Mouse (Mus musculus): ENCODE data around the gene Emx1. TPM values are rescaled to one million over a fixed set of nuclear protein-coding genes. Genes with fewer than 3 reads are reported as not detected.

Gene Emx1
- polyA plus RNA-seq, 1 experiment = 0.10 TPM

- Histone ChIP-seq H3K4me3 (ENCODE audit: control insufficient read depth, low read depth, low read length) (no peak overlapping the region), H3K36me3 (ENCODE audit: control insufficient read depth, insufficient read depth, low read length) (no peaks in the 10 kb centered on the region), H3K4me1 (ENCODE audit: control insufficient read depth, insufficient read depth, low read length) (no peaks in the 10 kb centered on the region), H3K27me3 (ENCODE audit: control insufficient read depth, insufficient read depth, low read length) (no peaks in the 10 kb centered on the region), H3K27ac (ENCODE audit: control insufficient read depth, insufficient read depth, low read depth, low read length) (no peak overlapping the region)
- TF ChIP-seq CTCF (IDR thresholded peaks at IDR 0.05; ENCODE audit: control insufficient read depth, insufficient read depth, insufficient replicate concordance, low read depth, low read length) (no peak), POLR2A (IDR thresholded peaks at IDR 0.05; ENCODE audit: control insufficient read depth, low read depth, low read length) (no peak)
Observed at GRCm38 (mm10) chr6:85209226-85209967, 22.2 kb downstream of the Emx1 start.

GRCm38 (mm10) chr6:85210686-85211085, 23.4 kb downstream of the Emx1 start:
- H3K4me3 ChIP-seq (ENCODE audit: control insufficient read depth, low read depth, low read length) = no peak overlapping the region
- TF ChIP-seq CTCF (IDR thresholded peaks at IDR 0.05; ENCODE audit: control insufficient read depth, insufficient read depth, insufficient replicate concordance, low read depth, low read length) = no peak
- no peak for TF ChIP-seq POLR2A (IDR thresholded peaks at IDR 0.05; ENCODE audit: control insufficient read depth, low read depth, low read length)
- H3K4me1 ChIP-seq (ENCODE audit: control insufficient read depth, insufficient read depth, low read length) = no peaks in the 10 kb centered on the region
- no peak overlapping the region for H3K27ac ChIP-seq (ENCODE audit: control insufficient read depth, insufficient read depth, low read depth, low read length)
- H3K36me3 ChIP-seq (ENCODE audit: control insufficient read depth, insufficient read depth, low read length) = no peaks in the 10 kb centered on the region
- H3K27me3 ChIP-seq (ENCODE audit: control insufficient read depth, insufficient read depth, low read length) = no peaks in the 10 kb centered on the region

- Histone ChIP-seq H3K27me3 (ENCODE audit: control insufficient read depth, insufficient read depth, low read length) (no peaks in the 10 kb centered on the region), H3K36me3 (ENCODE audit: control insufficient read depth, insufficient read depth, low read length) (no peaks in the 10 kb centered on the region), H3K4me1 (ENCODE audit: control insufficient read depth, insufficient read depth, low read length) (no peaks in the 10 kb centered on the region), H3K4me3 (ENCODE audit: control insufficient read depth, low read depth, low read length) (no peak overlapping the region), H3K27ac (ENCODE audit: control insufficient read depth, insufficient read depth, low read depth, low read length) (no peak overlapping the region)
- TF ChIP-seq CTCF (IDR thresholded peaks at IDR 0.05; ENCODE audit: control insufficient read depth, insufficient read depth, insufficient replicate concordance, low read depth, low read length) (no peak), POLR2A (IDR thresholded peaks at IDR 0.05; ENCODE audit: control insufficient read depth, low read depth, low read length) (no peak)
Observed at GRCm38 (mm10) chr6:85218251-85218650, 31.0 kb downstream of the Emx1 start.

GRCm38 (mm10) chr6:85218684-85219445, 31.6 kb downstream of the Emx1 start:
- H3K27me3 ChIP-seq (ENCODE audit: control insufficient read depth, insufficient read depth, low read length) = no peaks in the 10 kb centered on the region
- no peak overlapping the region for H3K4me3 ChIP-seq (ENCODE audit: control insufficient read depth, low read depth, low read length)
- H3K27ac ChIP-seq (ENCODE audit: control insufficient read depth, insufficient read depth, low read depth, low read length) = no peak overlapping the region
- no peak for TF ChIP-seq POLR2A (IDR thresholded peaks at IDR 0.05; ENCODE audit: control insufficient read depth, low read depth, low read length)
- TF ChIP-seq CTCF (IDR thresholded peaks at IDR 0.05; ENCODE audit: control insufficient read depth, insufficient read depth, insufficient replicate concordance, low read depth, low read length) = no peak
- no peaks in the 10 kb centered on the region for H3K36me3 ChIP-seq (ENCODE audit: control insufficient read depth, insufficient read depth, low read length)
- no peaks in the 10 kb centered on the region for H3K4me1 ChIP-seq (ENCODE audit: control insufficient read depth, insufficient read depth, low read length)

GRCm38 (mm10) chr6:85219706-85220105, 32.5 kb downstream of the Emx1 start:
- no peaks in the 10 kb centered on the region for H3K4me1 ChIP-seq (ENCODE audit: control insufficient read depth, insufficient read depth, low read length)
- H3K4me3 ChIP-seq (ENCODE audit: control insufficient read depth, low read depth, low read length) = no peak overlapping the region
- TF ChIP-seq CTCF (IDR thresholded peaks at IDR 0.05; ENCODE audit: control insufficient read depth, insufficient read depth, insufficient replicate concordance, low read depth, low read length) (no peak), POLR2A (IDR thresholded peaks at IDR 0.05; ENCODE audit: control insufficient read depth, low read depth, low read length) (no peak)
- H3K27me3 ChIP-seq (ENCODE audit: control insufficient read depth, insufficient read depth, low read length) = no peaks in the 10 kb centered on the region
- H3K36me3 ChIP-seq (ENCODE audit: control insufficient read depth, insufficient read depth, low read length) = no peaks in the 10 kb centered on the region
- no peak overlapping the region for H3K27ac ChIP-seq (ENCODE audit: control insufficient read depth, insufficient read depth, low read depth, low read length)

GRCm38 (mm10) chr6:85220917-85221316, 33.7 kb downstream of the Emx1 start:
- no peak overlapping the region for H3K4me3 ChIP-seq (ENCODE audit: control insufficient read depth, low read depth, low read length)
- H3K36me3 ChIP-seq (ENCODE audit: control insufficient read depth, insufficient read depth, low read length) = no peaks in the 10 kb centered on the region
- no peaks in the 10 kb centered on the region for H3K27me3 ChIP-seq (ENCODE audit: control insufficient read depth, insufficient read depth, low read length)
- TF ChIP-seq POLR2A (IDR thresholded peaks at IDR 0.05; ENCODE audit: control insufficient read depth, low read depth, low read length) (no peak), CTCF (IDR thresholded peaks at IDR 0.05; ENCODE audit: control insufficient read depth, insufficient read depth, insufficient replicate concordance, low read depth, low read length) (no peak)
- H3K27ac ChIP-seq (ENCODE audit: control insufficient read depth, insufficient read depth, low read depth, low read length) = no peak overlapping the region
- H3K4me1 ChIP-seq (ENCODE audit: control insufficient read depth, insufficient read depth, low read length) = no peaks in the 10 kb centered on the region

GRCm38 (mm10) chr6:85222551-85222950, 35.3 kb downstream of the Emx1 start:
- Histone ChIP-seq H3K36me3 (ENCODE audit: control insufficient read depth, insufficient read depth, low read length) (no peaks in the 10 kb centered on the region), H3K4me3 (ENCODE audit: control insufficient read depth, low read depth, low read length) (no peak overlapping the region), H3K4me1 (ENCODE audit: control insufficient read depth, insufficient read depth, low read length) (no peaks in the 10 kb centered on the region), H3K27me3 (ENCODE audit: control insufficient read depth, insufficient read depth, low read length) (no peaks in the 10 kb centered on the region), H3K27ac (ENCODE audit: control insufficient read depth, insufficient read depth, low read depth, low read length) (no peak overlapping the region)
- TF ChIP-seq POLR2A (IDR thresholded peaks at IDR 0.05; ENCODE audit: control insufficient read depth, low read depth, low read length) (no peak), CTCF (IDR thresholded peaks at IDR 0.05; ENCODE audit: control insufficient read depth, insufficient read depth, insufficient replicate concordance, low read depth, low read length) (no peak)
